Mouse (Mus musculus) ES-Bruce4 (cell line): ENCODE measurements around the gene Tmc6.

Experiments used
- CTCF ChIP-seq: IDR thresholded peaks from one replicate; pipeline ENCODE4 v1.8.1; 2011; ENCODE audit warnings: low read depth, low read length
- EP300 ChIP-seq: IDR thresholded peaks from 2 replicates; pipeline ENCODE4 v1.6.1; 2011; ENCODE audit warnings: low read depth, low read length; ENCODE audit not compliant: insufficient read depth

- TF ChIP-seq CTCF (no peak), EP300 (no peak)
These were observed 38.2 kb upstream of the Tmc6 start for GRCm38 (mm10) chr11:117820173-117820572.
